Mouse (Mus musculus) midbrain, embryonic 16.5 days (tissue): ENCODE results near the gene Eef1b2. TPM values are rescaled to one million over a fixed set of nuclear protein-coding genes. Genes with fewer than 3 reads are reported as not detected.
A peak's percentile ranks its signal among the peaks of the same experiment; 100 is the strongest.
"Not testable (repeated sequence)": the region's sequence is repeated elsewhere in the genome, so short reads cannot be mapped to it uniquely, and the experiment has no call there.

Experiments used
- ATAC-seq: fragments of 200-750 bp; cut with Nextera tagmentation; 2 replicates; pipeline ENCODE4 v1.8.0; 2017; ENCODE audit warnings: moderate TSS enrichment
- H3K27ac ChIP-seq: fragments of 300-500 bp; sonication (generic); 2 replicates; pipeline ENCODE4 v1.5.1; 2014; ENCODE audit warnings: mild to moderate bottlenecking, low read length, mixed read lengths
- H3K27me3 ChIP-seq: fragments of 300-500 bp; sonication (generic); 2 replicates; pipeline ENCODE4 v1.6.1; 2014; ENCODE audit warnings: low read depth, low read length, mixed read lengths; ENCODE audit not compliant: control insufficient read depth, insufficient read depth
- H3K36me3 ChIP-seq: fragments of 300-500 bp; sonication (generic); 2 replicates; pipeline ENCODE4 v1.6.1; 2014; ENCODE audit warnings: mild to moderate bottlenecking, low read length, moderate library complexity, mixed read lengths; ENCODE audit not compliant: control insufficient read depth, insufficient read depth
- H3K4me1 ChIP-seq: fragments of 300-500 bp; sonication (generic); 2 replicates; pipeline ENCODE4 v1.6.1; 2014; ENCODE audit warnings: mild to moderate bottlenecking, low read length, mixed read lengths; ENCODE audit not compliant: control insufficient read depth, insufficient read depth
- H3K4me2 ChIP-seq: fragments of 300-500 bp; sonication (generic); 2 replicates; pipeline ENCODE4 v1.6.1; 2014; ENCODE audit warnings: mild to moderate bottlenecking, low read length, mixed read lengths
- H3K4me3 ChIP-seq: fragments of 300-500 bp; sonication (generic); 2 replicates; pipeline ENCODE4 v1.5.1; 2014; ENCODE audit warnings: low read depth, mild to moderate bottlenecking, low read length, moderate library complexity, mixed read lengths
- H3K9ac ChIP-seq: fragments of 300-500 bp; sonication (generic); 2 replicates; pipeline ENCODE4 v1.6.1; 2014; ENCODE audit warnings: low read depth, low read length, mixed read lengths
- H3K9me3 ChIP-seq: fragments of 300-500 bp; sonication (generic); replicated peaks from 2 replicates; pipeline ENCODE4 v1.6.1; 2014; ENCODE audit warnings: mild to moderate bottlenecking, low read length, mixed read lengths; ENCODE audit not compliant: control insufficient read depth, poor library complexity, severe bottlenecking
- WGBS: fragments of 180-500 bp; shearing (Covaris S2); extraction: QIAGEN DNeasy Blood & Tissue Kit; methylation state at CpG from one replicate; pipeline ENCODE4 v1.1.7; 2014; 5-methylcytosine and 5-hydroxymethylcytosine counted together
- polyA plus RNA-seq: library from polyadenylated mRNA; unstranded; fragments of >200 nt; fragmentation: Nextera tagmentation; extraction: Ambion mirVana; gene quantifications from 2 replicates; pipeline ENCODE4 v1.2.1, GENCODE M21; 2015

Eef1b2 gene
- polyA plus RNA-seq, 1 experiment from 2014 or later: 433 TPM

DNA sequence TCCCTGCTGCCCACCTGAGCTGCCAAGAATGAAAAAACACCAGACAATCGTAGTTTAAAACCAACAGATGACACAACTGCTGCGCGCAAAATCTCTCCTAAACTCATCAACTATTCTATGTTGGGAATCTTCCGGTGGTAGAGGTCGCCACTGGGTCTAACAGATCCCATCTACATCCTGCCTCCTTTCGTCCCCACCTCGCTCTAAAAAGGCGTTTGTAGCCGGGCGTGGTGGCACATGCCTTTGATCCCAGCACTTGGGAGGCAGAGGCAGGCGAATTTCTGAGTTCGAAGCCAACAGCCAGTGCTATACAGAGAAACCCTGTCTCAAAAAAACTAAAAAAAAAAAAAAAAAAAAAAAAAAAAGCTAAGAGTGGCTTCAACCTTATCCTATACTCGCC lies 36.4 kb upstream of the Eef1b2 start:
- ATAC-seq: no peak
- 97% methylated on average over 13 of the region's 13 CpGs for WGBS
- Histone ChIP-seq H3K36me3 (peaks cover 15% of the 10 kb centered on the region), H3K4me3 (no peak overlapping the region), H3K4me1 (no peaks in the 10 kb centered on the region), H3K27me3 (no peaks in the 10 kb centered on the region), H3K4me2 (no peak overlapping the region), H3K9me3 (no peaks in the 10 kb centered on the region), H3K27ac (no peak overlapping the region), H3K9ac (no peak overlapping the region)

DNA sequence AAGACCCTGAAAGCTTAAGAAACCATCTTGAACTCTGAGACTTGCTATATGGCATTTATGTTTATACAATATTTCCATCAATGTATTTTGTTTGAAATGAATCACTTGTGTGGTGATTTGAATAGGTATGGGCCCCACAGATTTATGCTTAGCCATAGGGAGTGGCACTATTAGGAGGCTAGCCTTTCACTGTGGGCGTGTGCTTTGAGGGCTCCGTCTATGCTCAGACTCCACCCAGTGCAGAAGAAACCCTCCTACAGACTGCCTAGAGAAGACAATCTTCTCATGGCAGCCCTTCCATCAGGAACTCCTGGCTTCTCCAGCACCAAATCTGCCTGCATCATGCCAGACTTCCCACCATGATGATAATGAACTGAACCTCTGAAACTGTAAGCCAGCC lies 8.0 kb upstream of the Eef1b2 start:
- Histone ChIP-seq H3K9ac (no peak overlapping the region), H3K9me3 (no peaks in the 10 kb centered on the region), H3K4me1 (no peaks in the 10 kb centered on the region), H3K4me3 (no peak overlapping the region), H3K27me3 (no peaks in the 10 kb centered on the region), H3K4me2 (no peak overlapping the region), H3K36me3 (peaks cover 39% of the 10 kb centered on the region), H3K27ac (no peak overlapping the region)
- ATAC-seq: no peak
- WGBS: 91% methylated on average over 2 of the region's 2 CpGs

DNA sequence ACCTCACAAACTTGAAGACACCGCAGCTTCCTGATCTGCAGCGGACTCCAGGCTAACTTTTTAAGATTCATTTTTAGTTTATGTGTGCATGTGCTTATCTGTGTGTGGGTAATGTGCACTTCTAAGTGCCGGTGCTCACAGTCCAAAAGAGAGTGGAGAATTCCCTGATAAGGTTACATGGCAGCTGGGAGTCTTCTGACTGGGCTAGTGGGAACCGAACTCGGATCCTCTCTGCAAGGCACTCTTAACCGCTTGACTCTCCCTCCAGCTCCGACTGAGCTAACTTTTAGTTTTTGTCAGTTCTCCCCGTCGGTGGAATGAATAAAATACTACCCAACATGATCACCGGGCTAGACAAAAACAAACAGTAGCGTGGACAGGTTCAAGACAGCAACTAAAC lies 772 bp upstream of the Eef1b2 start:
- H3K27ac ChIP-seq: peak overlapping the region; percentile 94; the same call in 1 of the 2 replicates
- peak overlapping the region; percentile 93 for H3K4me2 ChIP-seq
- WGBS: 10% methylated on average over 11 of the region's 11 CpGs
- H3K9me3 ChIP-seq: no peaks in the 10 kb centered on the region
- H3K4me3 ChIP-seq: peak overlapping the region; percentile 98
- peaks cover 27% of the 10 kb centered on the region for H3K4me1 ChIP-seq
- no peak for ATAC-seq
- H3K27me3 ChIP-seq: no peaks in the 10 kb centered on the region
- peaks cover 3% of the 10 kb centered on the region; the same call in 1 of the 2 replicates for H3K36me3 ChIP-seq
- peak overlapping the region; percentile 80 for H3K9ac ChIP-seq

DNA sequence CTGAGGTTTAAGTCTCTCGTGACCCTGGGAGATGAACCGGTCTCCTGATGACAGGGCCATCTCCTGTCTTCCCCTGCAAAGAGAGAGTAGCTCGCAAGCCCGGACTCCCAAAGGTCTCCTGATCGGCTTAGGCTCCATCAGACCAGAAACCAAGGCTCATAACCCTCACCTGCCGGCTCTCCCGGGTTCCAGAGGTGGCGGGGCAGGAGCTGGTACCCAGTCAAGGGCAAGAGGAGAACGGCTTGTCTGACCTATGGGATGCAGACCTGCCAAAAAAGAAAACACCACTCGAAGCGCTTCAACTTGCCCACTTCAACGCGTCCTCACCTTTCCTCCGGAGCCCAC lies 394 bp upstream of the Eef1b2 start:
- Histone ChIP-seq H3K27me3 (no peaks in the 10 kb centered on the region), H3K4me1 (peaks cover 27% of the 10 kb centered on the region), H3K4me3 (peak overlapping the region; percentile 98), H3K9ac (peak overlapping the region; percentile 80), H3K4me2 (peak overlapping the region; percentile 93), H3K36me3 (peaks cover 3% of the 10 kb centered on the region; the same call in 1 of the 2 replicates), H3K9me3 (no peaks in the 10 kb centered on the region), H3K27ac (peak overlapping the region; percentile 94)
- WGBS: 0% methylated on average over 14 of the region's 14 CpGs
- peak; percentile 60 for ATAC-seq

DNA sequence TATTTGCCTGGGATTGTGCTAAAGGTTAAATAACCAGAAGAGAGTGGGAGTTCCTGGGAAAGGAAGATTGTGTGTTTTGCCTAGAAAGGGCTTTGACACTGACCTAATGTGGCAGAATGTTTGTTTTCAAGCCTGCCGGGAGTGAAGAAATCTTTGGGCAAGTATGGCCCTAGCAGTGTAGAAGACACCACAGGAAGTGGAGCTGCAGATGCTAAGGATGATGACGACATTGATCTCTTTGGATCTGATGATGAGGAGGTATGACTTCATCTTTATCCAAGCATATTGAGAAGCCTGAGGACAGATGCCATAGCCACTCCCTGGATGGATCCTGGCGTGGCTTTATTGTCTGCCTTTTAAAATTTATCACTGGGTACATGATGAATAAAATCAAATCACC lies 1.7 kb downstream of the Eef1b2 start:
- no peaks in the 10 kb centered on the region for H3K27me3 ChIP-seq
- H3K9ac ChIP-seq: no peak overlapping the region
- no peak overlapping the region for H3K4me3 ChIP-seq
- H3K27ac ChIP-seq: no peak overlapping the region
- peaks cover 31% of the 10 kb centered on the region for H3K4me1 ChIP-seq
- 79% methylated on average over 3 of the region's 3 CpGs for WGBS
- H3K9me3 ChIP-seq: no peaks in the 10 kb centered on the region
- no peak for ATAC-seq
- peaks cover 3% of the 10 kb centered on the region; the same call in 1 of the 2 replicates for H3K36me3 ChIP-seq
- H3K4me2 ChIP-seq: peak overlapping the region; percentile 80

DNA sequence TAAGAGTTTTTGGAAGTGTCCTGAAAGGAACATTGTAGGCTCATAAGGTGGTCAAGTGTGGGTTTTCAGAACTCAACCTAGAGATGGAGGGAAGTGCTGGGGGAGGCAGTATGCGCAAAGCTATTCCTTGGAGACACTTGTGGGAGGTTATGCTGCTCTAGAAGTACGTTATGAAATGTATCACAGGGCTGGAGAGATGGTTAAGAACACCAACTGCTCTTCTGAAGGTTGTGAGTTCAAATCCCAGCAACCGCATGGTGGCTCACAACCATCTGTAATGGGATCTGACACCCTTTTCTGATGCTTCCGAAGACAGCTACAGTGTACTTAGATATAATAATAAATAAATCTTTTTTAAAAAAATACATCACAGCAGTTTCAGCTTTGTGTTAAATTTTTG lies 3.5 kb downstream of the Eef1b2 start:
- Histone ChIP-seq H3K27me3 (no peaks in the 10 kb centered on the region), H3K4me2 (no peak overlapping the region), H3K4me1 (peaks cover 23% of the 10 kb centered on the region), H3K9me3 (no peaks in the 10 kb centered on the region), H3K9ac (no peak overlapping the region), H3K4me3 (no peak overlapping the region), H3K27ac (no peak overlapping the region), H3K36me3 (peaks cover 3% of the 10 kb centered on the region; the same call in 1 of the 2 replicates)
- WGBS: 97% methylated on average over 4 of the region's 4 CpGs
- ATAC-seq: no peak

DNA sequence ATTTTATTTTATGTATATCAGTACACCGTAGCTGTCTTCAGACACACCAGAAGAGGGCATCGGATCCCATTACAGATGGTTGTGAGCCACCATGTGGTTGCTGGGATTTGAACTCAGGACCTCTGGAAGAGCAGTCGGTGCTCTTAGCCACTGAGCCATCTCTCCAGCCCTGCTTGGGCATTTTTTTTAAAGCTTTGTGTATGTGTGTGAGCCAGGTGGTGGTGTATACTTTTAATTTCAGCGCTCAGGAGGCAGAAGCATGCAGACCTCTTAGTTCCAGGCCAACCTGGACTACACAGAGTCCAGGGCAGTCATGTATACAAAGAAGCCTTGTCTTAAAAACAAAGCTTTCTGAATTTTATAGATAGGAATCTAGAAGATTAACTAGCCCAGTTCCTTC lies 4.0 kb downstream of the Eef1b2 start:
- not testable (repeated sequence) for ATAC-seq
- 75% methylated on average over 4 of the region's 4 CpGs for WGBS

DNA sequence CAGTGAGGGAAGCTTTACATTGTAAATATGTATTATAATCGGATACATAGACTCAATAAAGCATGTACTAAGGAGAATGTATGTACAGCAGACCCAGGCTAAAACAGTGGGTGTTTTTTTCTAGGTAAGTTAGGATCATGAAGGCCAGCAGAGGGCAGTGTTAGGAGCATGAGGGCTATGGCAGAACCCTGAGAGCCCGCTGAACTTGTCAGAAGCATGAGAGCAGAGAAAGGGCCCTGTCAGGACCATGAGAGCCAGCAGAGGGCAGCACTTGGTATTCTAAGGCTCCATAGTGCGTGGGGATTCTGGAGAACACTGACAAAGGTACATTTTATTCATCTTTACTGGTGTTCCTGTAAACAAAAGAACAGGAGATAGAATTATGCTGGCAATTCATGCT lies 4.4 kb downstream of the Eef1b2 start:
- H3K9me3 ChIP-seq: no peaks in the 10 kb centered on the region
- H3K4me1 ChIP-seq: peaks cover 15% of the 10 kb centered on the region
- H3K9ac ChIP-seq: no peak overlapping the region
- peaks cover 3% of the 10 kb centered on the region; the same call in 1 of the 2 replicates for H3K36me3 ChIP-seq
- no peak overlapping the region for H3K4me2 ChIP-seq
- no peaks in the 10 kb centered on the region for H3K27me3 ChIP-seq
- H3K4me3 ChIP-seq: no peak overlapping the region
- ATAC-seq: peak; percentile 83
- peak overlapping the region; percentile 55; the same call in 1 of the 2 replicates for H3K27ac ChIP-seq
- under 1% methylated on average over 3 of the region's 3 CpGs for WGBS

More for the DNA sequence above, 4.0 kb downstream of the Eef1b2 start:
- not testable (repeated sequence) for H3K27me3 ChIP-seq, H3K36me3 ChIP-seq, H3K9ac ChIP-seq, H3K9me3 ChIP-seq, H3K27ac ChIP-seq, H3K4me2 ChIP-seq, H3K4me3 ChIP-seq
- peaks cover 18% of the 10 kb centered on the region for H3K4me1 ChIP-seq

DNA sequence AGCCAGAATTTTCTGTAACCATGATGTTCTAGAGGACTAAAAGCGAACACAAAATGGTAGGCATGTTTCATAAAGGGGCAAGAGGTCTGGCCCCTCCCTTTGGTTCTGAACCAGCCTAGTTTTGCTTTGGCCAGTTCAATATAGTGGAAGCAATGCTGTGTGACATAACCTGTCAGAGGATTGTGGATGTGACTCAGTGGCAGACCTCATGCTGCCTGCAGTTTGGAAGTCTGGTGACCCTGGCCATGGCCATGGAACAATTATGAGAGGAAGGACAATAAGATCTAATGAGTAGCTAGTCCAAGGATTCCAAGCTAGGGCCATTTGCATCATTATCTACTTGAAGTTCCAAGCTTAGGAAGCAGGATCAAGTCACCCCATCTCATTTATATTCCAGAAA lies 4.9 kb downstream of the Eef1b2 start:
- H3K4me3 ChIP-seq: no peak overlapping the region
- H3K36me3 ChIP-seq: peaks cover 3% of the 10 kb centered on the region; the same call in 1 of the 2 replicates
- WGBS: 90% methylated on average over 1 of the region's 1 CpGs
- H3K27ac ChIP-seq: peak overlapping the region; percentile 55; the same call in 1 of the 2 replicates
- peak; percentile 10; the same call in 1 of the 2 replicates for ATAC-seq
- peaks cover 15% of the 10 kb centered on the region for H3K4me1 ChIP-seq
- no peaks in the 10 kb centered on the region for H3K9me3 ChIP-seq
- H3K27me3 ChIP-seq: no peaks in the 10 kb centered on the region
- H3K4me2 ChIP-seq: no peak overlapping the region
- H3K9ac ChIP-seq: no peak overlapping the region
